Comparison of ENCODE assay signal across 27 mouse cellular contexts in genomic region chr6:8285401-8285960, GRCm38 (mm10). TPM values are rescaled to one million over a fixed set of nuclear protein-coding genes. Genes with fewer than 3 reads are reported as not detected.
DNase-seq lines count a peak whose midpoint lies in the region; ATAC-seq and TF ChIP-seq lines count a peak whose summit lies in the region.
"Had no signal": no experiment of that assay in that cellular context is flagged by ENCODE, and none has a peak within 500 bp of the region (broad histone marks: within the 10 kb centered on the region; RNA-seq: fewer than 3 reads in every experiment).

No protein-coding gene starts in this region.

- no peak overlapping the region; the same call in 1 of the 2 replicates for H3K27ac ChIP-seq in lung, embryonic 16.5 days (ENCODE audit: low read length)
- H3K27ac ChIP-seq: embryonic facial prominence, embryonic 15.5 days; forebrain, embryonic 10.5 days; hindbrain, embryonic 12.5 days; kidney, postnatal 0 days; limb, embryonic 10.5 days; liver, embryonic 15.5 days had no signal

- H3K4me3 ChIP-seq in lung, embryonic 16.5 days (ENCODE audit: low read length) = no peak overlapping the region
- no peak overlapping the region for H3K4me3 ChIP-seq in myocyte
- H3K4me3 ChIP-seq: embryonic facial prominence, embryonic 15.5 days; forebrain, embryonic 10.5 days; heart, embryonic 12.5 days; hindbrain, embryonic 12.5 days; limb, embryonic 10.5 days; liver, embryonic 15.5 days had no signal

- no peak for DNase-seq in lung, postnatal 4 days
- DNase-seq in MN1 (ENCODE audit: low spot score) = peak; percentile 34
- peak; percentile 66 for DNase-seq in adipocyte (ENCODE audit: low spot score)
- DNase-seq in thymus, postnatal 25 days = no peak
- no peak for DNase-seq in gastrocnemius, postnatal 4 days (ENCODE audit: low spot score in 2 of 2)
- DNase-seq: adrenal gland, adult 8-10 months; cerebellum, adult 18-20 months; cerebellum, postnatal 14 days; gastrocnemius, postnatal 10 days; heart, adult 11 months; heart, postnatal 10 days; kidney, adult 2 months; layer of hippocampus, adult 9-11 months; liver; right cerebral cortex, postnatal 14 days had no signal

- no peak overlapping the region for H3K4me2 ChIP-seq in lung, embryonic 16.5 days (ENCODE audit: low read depth, low read length)
- peak overlapping the region; percentile 14 for H3K4me2 ChIP-seq in myocyte (ENCODE audit: low read depth)
- H3K4me2 ChIP-seq: embryonic facial prominence, embryonic 15.5 days; heart, embryonic 12.5 days; hindbrain, embryonic 12.5 days; liver, embryonic 15.5 days; midbrain, embryonic 11.5 days had no signal

- WGBS in lung, embryonic 16.5 days = 39% methylated on average over 3 of the region's 3 CpGs

- H3K9ac ChIP-seq in lung, embryonic 16.5 days (ENCODE audit: low read length) = no peak overlapping the region
- H3K9ac ChIP-seq: embryonic facial prominence, embryonic 15.5 days; heart, embryonic 12.5 days; hindbrain, embryonic 12.5 days; liver, embryonic 15.5 days had no signal

- ATAC-seq in lung, embryonic 16.5 days (ENCODE audit: low read depth) = peak; percentile 52
- ATAC-seq: forebrain, embryonic 16.5 days; Patski had no signal

- H3K27me3 ChIP-seq in lung, embryonic 16.5 days (ENCODE audit: control insufficient read depth, insufficient read depth, low read depth, low read length) = no peaks in the 10 kb centered on the region
- no peaks in the 10 kb centered on the region for H3K27me3 ChIP-seq in myocyte (ENCODE audit: control insufficient read depth, insufficient read depth, insufficient read length)
- H3K27me3 ChIP-seq: embryonic facial prominence, embryonic 15.5 days; heart, embryonic 12.5 days; hindbrain, embryonic 12.5 days; liver, embryonic 15.5 days; Patski had no signal

- no peaks in the 10 kb centered on the region for H3K9me3 ChIP-seq in lung, embryonic 16.5 days (ENCODE audit: control insufficient read depth, low read length)
- H3K9me3 ChIP-seq: embryonic facial prominence, embryonic 15.5 days; forebrain, embryonic 10.5 days; heart, embryonic 12.5 days; hindbrain, embryonic 12.5 days; limb, embryonic 10.5 days; liver, embryonic 15.5 days had no signal

- no peaks in the 10 kb centered on the region for H3K79me2 ChIP-seq in myocyte (ENCODE audit: control insufficient read depth, insufficient read depth)

- no peak overlapping the region for H3ac ChIP-seq in myocyte (ENCODE audit: control insufficient read depth, insufficient read length)

- TF ChIP-seq POLR2A in myocyte (IDR thresholded peaks at IDR 0.05; ENCODE audit: insufficient read length, low read depth) = no peak

- H3K4me1 ChIP-seq in lung, embryonic 16.5 days (replicated peaks; ENCODE audit: control insufficient read depth, insufficient read depth, low read length) = 0 out of 2 replicates have a peak, but pooled peaks cover 4% of the 10 kb centered on the region
- H3K4me1 ChIP-seq: embryonic facial prominence, embryonic 15.5 days; forebrain, embryonic 10.5 days; heart, embryonic 12.5 days; hindbrain, embryonic 12.5 days; limb, embryonic 10.5 days; liver, embryonic 15.5 days had no signal

- H3K36me3 ChIP-seq in lung, embryonic 16.5 days (ENCODE audit: control insufficient read depth, insufficient read depth, low read length) = 0 out of 2 replicates have a peak, but pooled peaks cover 2% of the 10 kb centered on the region
- no peaks in the 10 kb centered on the region for H3K36me3 ChIP-seq in myocyte (ENCODE audit: control insufficient read depth, insufficient read depth)
- H3K36me3 ChIP-seq: embryonic facial prominence, embryonic 15.5 days; forebrain, embryonic 10.5 days; heart, embryonic 12.5 days; hindbrain, embryonic 12.5 days; limb, embryonic 10.5 days; liver, embryonic 15.5 days had no signal

TF ChIP-seq in myocyte, 11 proteins besides CTCF, POLR2A, EP300 and RAD21:
- no peak for TF ChIP-seq SRF (IDR thresholded peaks at IDR 0.05; ENCODE audit: control insufficient read depth, insufficient read length, low read depth)
- TF ChIP-seq MYOG (IDR thresholded peaks at IDR 0.05; ENCODE audit: control insufficient read depth in 1 of 3, insufficient read depth in 1 of 3, insufficient read length in 2 of 3, low read depth in 2 of 3) = no peak
- no peak for TF ChIP-seq TCF12 (IDR thresholded peaks at IDR 0.05; ENCODE audit: insufficient read depth, poor library complexity, severe bottlenecking)
- no peak for TF ChIP-seq CEBPB (IDR thresholded peaks at IDR 0.05; ENCODE audit: insufficient read depth, poor library complexity, severe bottlenecking)

RNA-seq across cellular contexts. Expression of gene Gm45062, which starts 26.2 kb away (rescaled TPM):
- 12.1 and 12.6 TPM in 2 replicates for polyA plus RNA-seq in lung, embryonic 16.5 days (2015; fragmentation: Nextera tagmentation; extraction: Ambion mirVana)
- 0.71 TPM for polyA plus RNA-seq in myocyte (2012; fragmentation: generic; extraction: Trizol)
- not detected for total RNA-seq in gastrocnemius, postnatal 4 days (2021)
- total RNA-seq: gastrocnemius, postnatal 10 days had no signal

RNA-seq across cellular contexts. Expression of gene Umad1, which starts 26.4 kb away (rescaled TPM):
- polyA plus RNA-seq in lung, embryonic 16.5 days (2015; fragmentation: Nextera tagmentation; extraction: Ambion mirVana) = 26.3 and 26.7 TPM in 2 replicates
- 5.9 TPM for polyA plus RNA-seq in myocyte (2012; fragmentation: generic; extraction: Trizol)
- total RNA-seq in gastrocnemius, postnatal 4 days (2021) = 10 to 100 TPM; 11.7 to 13.4 TPM

RNA-seq across cellular contexts. Expression of gene Rpa3, which starts 26.5 kb away (rescaled TPM):
- polyA plus RNA-seq in lung, embryonic 16.5 days (2015; fragmentation: Nextera tagmentation; extraction: Ambion mirVana) = 157 and 165 TPM in 2 replicates
- polyA plus RNA-seq in myocyte (2012; fragmentation: generic; extraction: Trizol) = 37.9 TPM
- total RNA-seq in gastrocnemius, postnatal 4 days (2021) = 10 to 100 TPM; 22.7 to 25.0 TPM

Comparison
In these comparisons a context has a peak if more than half of its experiments do, and no peak if none do; other contexts are left out.
1. DNase-seq: peak in MN1 (single experiment) and adipocyte (single experiment); none in lung, postnatal 4 days (0 of 2), thymus, postnatal 25 days (single experiment) and gastrocnemius, postnatal 4 days (0 of 2).